Mouse (Mus musculus) c-Kit-positive CD71-positive TER-119-positive erythroid progenitor cells, embryonic 14.5 days (primary cell): ENCODE results near the gene Brwd1.
A peak's percentile ranks its signal among the peaks of the same experiment; 100 is the strongest.
"Not testable (repeated sequence)": the region's sequence is repeated elsewhere in the genome, so short reads cannot be mapped to it uniquely, and the experiment has no call there.

Experiments
- DNase-seq: peaks from one replicate; pipeline ENCODE4 v3.0.0-alpha.2; 2013; ENCODE audit warnings: low spot score

The Brwd1 gene

GRCm38 (mm10) chr16:96082301-96083178 lies at the start of gene Brwd1:
Brwd1 (minus strand) TSS chr16:96082526.
- peak; percentile 45 for DNase-seq

- no peak for DNase-seq
These were observed 46.1 kb upstream of the Brwd1 start for GRCm38 (mm10) chr16:96128466-96128865.

- DNase-seq = peak; percentile 77
These were observed 45.5 kb upstream of the Brwd1 start, which contains the start of gene Hmgn1 for GRCm38 (mm10) chr16:96127657-96128344. Hmgn1 (minus strand) TSS chr16:96127729.

DNA sequence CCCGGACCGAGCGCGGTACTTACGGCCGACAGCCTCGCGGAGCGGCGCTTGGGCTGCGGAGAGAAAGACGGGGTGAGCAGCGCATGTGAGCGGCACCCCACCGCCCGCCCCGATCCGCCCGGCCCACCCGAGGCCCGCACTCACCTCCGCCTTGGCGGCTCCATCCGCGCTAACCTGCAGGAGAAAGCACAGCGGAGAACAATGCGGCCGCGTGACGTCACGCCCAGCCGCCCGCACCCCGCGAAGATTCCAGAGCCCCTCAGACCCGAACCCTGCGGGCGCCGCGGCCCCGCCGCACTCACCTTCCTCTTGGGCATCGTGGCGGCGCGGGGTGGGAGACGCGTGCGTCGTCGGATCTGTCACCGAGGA lies 44.9 kb upstream of the Brwd1 start:
- peak; percentile 31 for DNase-seq

DNA sequence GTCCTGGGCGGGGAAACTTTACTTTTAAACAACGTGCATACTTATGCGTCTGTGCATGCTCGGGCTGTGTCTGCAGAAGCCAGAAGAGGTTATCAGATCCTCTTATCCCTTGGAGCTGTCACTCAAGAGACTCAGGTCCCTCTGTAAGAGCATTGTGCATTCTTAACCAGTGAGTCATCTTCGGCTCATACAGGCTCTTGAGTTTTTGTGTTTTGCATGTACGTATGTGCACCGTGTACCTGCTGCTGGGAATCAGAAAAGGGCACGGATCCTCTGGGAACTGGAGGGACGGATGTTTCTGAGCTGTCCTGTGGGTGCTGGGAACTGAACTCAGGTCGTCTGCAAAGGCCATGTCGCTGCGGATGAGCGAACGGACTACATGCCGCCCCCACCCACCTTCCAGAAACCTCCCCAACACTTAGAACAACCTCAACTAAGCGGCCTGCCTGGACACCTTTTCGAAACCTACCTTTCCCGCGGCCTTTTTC lies 44.4 kb upstream of the Brwd1 start:
- DNase-seq = peak; percentile 46

DNA sequence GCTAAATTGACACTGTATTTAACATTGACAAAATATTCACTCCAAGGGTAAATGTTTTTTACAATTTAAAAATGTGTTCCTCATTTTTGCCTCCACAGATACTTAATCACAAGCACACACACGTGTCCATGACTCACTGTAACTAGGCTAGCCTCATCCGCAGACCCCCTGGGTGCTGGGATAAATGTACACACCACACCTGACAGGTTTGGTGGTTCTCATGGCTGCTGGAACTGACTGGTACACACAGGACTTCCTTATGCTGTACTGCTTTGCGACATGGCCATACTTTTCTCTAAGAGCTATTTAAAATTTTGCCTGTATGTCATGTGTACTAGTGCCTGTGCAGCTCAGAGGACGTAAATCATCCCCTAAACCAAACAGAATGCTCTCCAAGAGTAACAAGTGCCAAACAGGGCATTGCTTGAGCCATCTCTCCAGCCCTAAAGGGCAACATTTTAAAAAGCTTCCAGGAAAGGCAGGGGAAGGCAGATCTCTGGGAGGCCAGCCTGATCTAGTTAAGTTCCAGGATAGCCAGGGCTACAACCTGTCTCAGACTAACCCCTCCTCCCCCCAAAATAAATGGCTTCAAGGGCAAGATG lies 37.8 kb upstream of the Brwd1 start:
- no peak for DNase-seq

DNA sequence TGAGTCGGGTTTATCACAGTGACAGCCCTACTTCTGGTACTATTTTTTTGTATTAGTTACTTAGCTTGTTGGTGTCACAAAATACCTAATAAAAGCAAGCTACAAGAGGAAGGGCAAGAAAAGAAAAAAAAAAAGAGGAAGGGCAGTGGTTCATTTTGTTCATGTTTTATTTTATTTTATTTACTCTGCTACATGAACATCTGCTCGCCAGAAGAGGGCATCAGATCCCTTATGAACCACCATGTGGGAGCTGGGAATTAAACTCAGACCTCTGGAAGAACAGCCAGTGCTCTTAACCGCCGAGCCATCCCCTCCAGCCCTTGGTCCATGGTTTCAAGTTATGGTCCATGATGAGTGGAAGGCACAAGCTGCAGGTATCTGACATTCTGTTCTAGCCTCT lies 32.4 kb upstream of the Brwd1 start:
- no peak for DNase-seq

DNA sequence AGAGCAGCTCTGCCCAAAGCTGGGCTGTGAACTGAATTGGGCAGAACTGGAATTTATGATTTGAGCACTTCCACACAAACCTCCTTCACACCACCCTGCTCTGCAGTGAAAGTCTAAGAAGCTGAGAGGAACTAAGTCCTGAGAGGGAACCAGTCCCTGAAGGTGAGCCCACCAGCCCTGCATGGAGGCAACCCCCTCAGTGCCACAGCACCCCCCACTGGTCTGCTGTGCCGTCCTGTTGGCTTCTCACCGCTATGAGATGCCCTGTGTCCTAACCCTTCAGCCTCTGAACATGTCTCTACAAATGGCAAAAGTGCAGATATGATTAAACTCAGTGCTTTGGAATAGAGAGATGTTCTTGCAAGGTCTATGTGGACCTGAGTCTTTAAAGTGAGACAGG lies 30.4 kb upstream of the Brwd1 start:
- DNase-seq = no peak

DNA sequence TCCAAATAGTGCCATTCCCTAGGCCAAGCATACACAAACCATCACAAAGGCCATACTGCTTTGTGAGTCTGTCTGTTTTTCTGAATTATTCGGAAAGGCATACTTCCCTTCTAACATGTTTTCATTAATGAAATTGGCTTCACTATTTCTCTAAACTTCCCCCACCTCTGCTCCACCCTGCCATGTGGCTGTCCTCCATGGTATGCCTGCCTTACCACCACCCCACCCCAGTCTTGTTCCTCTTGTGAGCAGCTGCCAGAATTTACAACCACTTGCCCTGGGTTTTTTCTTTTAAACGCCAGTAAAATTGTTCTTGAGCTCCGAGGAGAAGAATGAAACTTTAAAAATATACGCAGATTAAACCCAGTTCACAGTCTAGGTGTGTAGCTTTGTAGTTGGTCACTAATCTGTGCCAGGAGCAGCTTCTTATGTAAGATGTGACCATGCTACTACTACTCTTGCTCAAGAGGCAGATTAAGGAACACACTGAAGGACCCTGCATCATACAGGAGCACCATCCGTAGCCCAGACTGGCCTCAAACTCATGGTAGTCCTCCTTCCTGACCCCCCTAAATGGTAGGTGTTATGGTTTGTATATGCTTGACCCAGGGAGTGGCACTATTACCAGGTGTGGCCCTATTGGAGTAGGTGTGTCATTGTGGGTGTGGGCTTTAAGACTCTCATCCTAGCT lies 28.5 kb upstream of the Brwd1 start:
- DNase-seq = no peak

GRCm38 (mm10) chr16:96109673-96110072 lies 27.3 kb upstream of the Brwd1 start:
- no peak for DNase-seq

DNA sequence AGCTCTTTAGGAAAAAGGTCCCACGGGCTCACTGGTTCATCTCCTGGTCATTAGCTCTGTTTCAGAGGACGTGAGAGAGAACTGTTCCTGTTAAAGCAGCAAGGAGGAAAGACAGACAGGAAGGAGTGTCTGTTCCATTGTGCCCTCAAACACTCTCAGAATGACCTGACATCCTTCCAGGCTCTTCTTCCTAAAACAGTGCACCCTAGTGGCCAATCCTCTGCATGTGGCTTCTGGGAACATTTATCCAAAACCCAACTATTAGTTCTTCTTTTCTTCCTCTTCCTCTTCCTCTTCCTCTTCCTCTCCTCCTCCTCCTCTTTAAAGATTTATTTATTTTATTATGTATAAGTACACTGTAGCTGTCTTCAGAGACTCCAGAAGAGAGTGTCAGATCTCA lies 20.7 kb upstream of the Brwd1 start:
- DNase-seq = no peak

DNA sequence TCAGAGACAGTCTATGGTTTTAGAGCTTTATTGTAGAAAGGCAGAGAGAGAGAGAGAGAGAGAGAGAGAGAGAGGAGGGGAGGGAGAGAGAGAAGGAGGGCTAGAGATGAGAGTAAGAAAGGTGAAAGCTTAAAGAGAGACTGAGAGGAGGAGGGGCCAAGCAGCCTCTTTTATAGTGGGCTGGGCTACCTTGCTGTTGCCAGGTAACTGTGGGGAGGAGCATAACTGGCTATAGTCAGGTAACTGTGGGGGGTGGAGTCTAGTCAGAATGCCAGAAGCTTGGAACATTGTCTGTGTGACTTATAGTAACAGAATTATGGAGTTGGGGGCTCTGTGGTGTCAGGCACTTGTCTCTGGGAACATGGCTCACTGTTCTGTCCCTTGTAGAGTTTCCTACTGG lies 15.5 kb upstream of the Brwd1 start:
- not testable (repeated sequence) for DNase-seq

- DNase-seq = no peak
These were observed 13.6 kb upstream of the Brwd1 start for GRCm38 (mm10) chr16:96095966-96096365.

DNA sequence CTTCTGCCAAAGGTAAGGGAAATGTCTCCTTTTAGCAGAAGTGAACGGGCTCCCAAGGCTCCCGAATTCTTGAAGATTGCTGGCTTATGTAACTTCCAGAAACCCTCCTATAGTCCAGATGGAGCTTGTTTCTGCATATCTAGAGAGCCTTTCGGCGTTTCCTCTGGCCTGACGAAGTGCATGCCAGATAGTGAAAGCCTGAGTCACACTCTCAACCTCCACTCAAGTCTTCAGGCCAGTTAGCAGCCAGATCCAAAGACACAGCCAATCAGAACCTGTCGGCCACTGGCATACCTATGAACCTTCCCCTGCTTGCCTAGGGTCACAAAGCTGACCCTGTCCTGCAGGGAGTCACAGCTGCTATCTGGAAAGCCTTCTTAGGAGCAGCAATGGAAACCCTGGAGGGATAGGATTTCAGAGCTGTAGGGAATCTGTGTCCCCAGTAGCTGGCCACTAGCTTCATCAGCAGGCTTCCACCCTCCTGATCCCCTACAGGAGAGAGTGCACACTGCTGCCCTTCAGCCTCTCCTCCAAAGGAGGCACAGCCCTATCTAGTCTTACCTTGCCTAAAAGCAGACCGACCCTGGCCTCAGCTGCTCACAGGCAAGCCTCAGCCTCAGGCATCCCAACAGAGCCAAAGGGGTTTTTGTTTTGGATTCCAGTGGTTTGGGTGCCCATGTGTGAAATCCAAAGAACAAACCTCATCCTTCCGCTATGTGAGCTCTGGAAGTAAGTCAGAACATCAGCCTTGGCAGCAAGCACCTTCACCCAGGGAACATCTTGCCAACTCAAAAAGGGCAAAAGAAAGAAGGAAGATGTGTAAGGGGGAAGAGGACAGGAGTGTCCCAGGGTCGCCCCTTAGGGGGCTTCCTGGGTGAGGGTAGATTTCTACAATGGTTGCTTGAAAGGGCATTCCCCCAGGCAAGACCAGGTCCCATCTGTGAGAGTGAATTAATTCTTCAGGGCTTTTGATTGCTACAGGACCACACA lies 9.5 kb upstream of the Brwd1 start:
- DNase-seq = no peak

DNA sequence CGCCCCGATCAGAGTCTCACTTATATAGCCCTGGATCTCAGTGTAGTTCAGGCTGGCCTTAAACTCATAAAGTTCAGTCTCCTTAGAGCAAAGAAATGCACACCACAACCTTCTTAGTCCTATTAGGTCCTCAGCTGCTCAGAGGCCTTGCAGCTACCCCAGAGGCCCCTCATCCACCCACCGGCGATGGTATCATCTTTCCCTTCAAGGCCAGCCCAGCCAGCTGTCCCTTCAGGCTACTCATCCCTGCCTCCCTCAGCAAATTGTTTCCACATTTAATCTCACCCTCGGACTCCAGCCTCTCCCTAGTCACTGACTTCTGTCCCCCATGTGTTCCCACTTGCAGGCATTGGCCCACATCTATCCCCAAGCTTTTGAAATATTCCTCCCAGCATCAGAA lies 5.8 kb upstream of the Brwd1 start:
- DNase-seq = no peak

DNA sequence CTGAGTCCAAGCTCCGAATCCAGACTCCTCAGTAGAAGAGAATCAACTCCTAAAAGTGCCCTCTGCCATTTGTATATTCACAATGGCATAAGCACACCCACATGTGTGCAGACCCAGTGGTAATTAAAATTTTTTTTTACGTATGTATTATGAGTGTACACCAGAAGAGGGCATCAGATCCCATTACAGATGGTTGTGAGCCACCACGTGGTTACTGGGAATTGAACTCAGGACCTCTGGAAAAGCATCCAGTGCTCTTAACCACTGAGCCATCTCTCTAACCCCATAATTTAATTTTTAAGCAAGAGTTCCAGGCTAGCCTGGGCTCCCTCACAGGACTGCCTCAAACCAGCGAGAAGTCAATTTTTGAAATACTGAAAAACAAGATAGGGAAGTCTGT lies 5.1 kb upstream of the Brwd1 start:
- DNase-seq = no peak

DNA sequence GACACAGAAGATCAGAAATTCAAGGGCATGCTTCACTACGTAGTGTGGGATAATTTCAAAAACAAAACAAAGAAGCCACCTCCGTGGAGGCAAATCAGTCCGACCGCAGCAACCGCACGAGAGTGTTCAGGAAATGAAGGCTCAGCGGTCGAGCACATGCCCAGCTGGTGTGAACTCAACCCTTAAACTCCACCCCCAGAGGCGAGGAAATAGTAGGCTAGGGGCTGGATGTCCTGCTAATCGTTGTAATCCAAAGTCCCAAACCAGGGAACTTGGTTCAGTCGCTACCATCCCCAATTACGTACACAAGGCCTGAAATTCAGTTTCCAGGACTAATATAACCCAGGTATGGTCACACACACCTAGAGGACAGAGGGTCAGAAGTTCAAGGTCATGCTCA lies 4.7 kb upstream of the Brwd1 start:
- no peak for DNase-seq

DNA sequence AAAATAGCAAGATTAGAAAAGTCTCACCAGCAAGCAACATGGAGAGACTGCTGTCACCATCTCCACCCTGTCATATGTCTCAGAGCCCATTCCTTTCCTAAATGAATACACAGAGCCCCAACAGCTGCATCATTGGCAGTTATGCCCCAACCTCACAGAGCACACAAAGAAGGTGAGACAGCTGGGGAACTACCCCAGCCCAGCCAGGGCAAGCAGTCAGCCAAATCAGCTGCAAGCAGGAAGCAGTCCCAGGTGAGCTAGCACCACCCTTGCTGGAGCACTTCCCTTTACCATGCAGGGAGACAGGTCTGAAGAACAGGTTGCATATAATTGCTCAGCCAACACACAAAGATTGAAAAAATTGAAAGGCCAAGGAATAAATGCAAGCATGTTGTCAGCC lies 3.3 kb upstream of the Brwd1 start:
- no peak for DNase-seq

GRCm38 (mm10) chr16:96083179-96083646 lies 887 bp upstream of the Brwd1 start:
- no peak for DNase-seq

GRCm38 (mm10) chr16:96081742-96082241 lies 534 bp downstream of the Brwd1 start:
- DNase-seq = no peak

- DNase-seq = peak; percentile 81
These were observed 995 bp downstream of the Brwd1 start for GRCm38 (mm10) chr16:96081331-96081730.
